Mouse (Mus musculus): ENCODE data around the gene Olfr531.

- no peak for TF ChIP-seq CTCF (IDR thresholded peaks at IDR 0.05; ENCODE audit: control insufficient read depth, insufficient read depth, insufficient read length)
- TF ChIP-seq MYOG (IDR thresholded peaks at IDR 0.05; ENCODE audit: control insufficient read depth, extremely low read depth, insufficient read length), result no peak
- TF ChIP-seq FOSL1 (IDR thresholded peaks at IDR 0.05; ENCODE audit: insufficient read depth, low read length, poor library complexity, severe bottlenecking), result no peak
- no peak for TF ChIP-seq CEBPB (IDR thresholded peaks at IDR 0.05; ENCODE audit: low read depth)
- no peak for TF ChIP-seq MAX (IDR thresholded peaks at IDR 0.05)
- no peak for TF ChIP-seq USF1 (IDR thresholded peaks at IDR 0.05; ENCODE audit: low read depth)
- TF ChIP-seq MYOD1 (IDR thresholded peaks at IDR 0.05; ENCODE audit: control insufficient read depth, insufficient read length, low read depth), result no peak
Observed at GRCm38 (mm10) chr7:140376911-140377310, 25.8 kb downstream of the Olfr531 start.
